Mouse (Mus musculus): ENCODE results near the gene Ccdc116. TPM values are rescaled to one million over a fixed set of nuclear protein-coding genes. Genes with fewer than 3 reads are reported as not detected.
A peak's percentile ranks its signal among the peaks of the same experiment; 100 is the strongest.

Gene Ccdc116
- total RNA-seq, 2 experiments from 2014 or later: 0.13 TPM; not detected in 1

GRCm38 (mm10) chr16:17132089-17132905 lies 14.7 kb downstream of the Ccdc116 start, which contains the start of gene Sdf2l1:
Gene Sdf2l1, minus strand, starts transcription at chr16:17132383.
- intact Hi-C loops (cut with DNase I; ENCODE audit: low total_unique reads): no loop called here
- peak; percentile 98 for DNase-seq

DNA sequence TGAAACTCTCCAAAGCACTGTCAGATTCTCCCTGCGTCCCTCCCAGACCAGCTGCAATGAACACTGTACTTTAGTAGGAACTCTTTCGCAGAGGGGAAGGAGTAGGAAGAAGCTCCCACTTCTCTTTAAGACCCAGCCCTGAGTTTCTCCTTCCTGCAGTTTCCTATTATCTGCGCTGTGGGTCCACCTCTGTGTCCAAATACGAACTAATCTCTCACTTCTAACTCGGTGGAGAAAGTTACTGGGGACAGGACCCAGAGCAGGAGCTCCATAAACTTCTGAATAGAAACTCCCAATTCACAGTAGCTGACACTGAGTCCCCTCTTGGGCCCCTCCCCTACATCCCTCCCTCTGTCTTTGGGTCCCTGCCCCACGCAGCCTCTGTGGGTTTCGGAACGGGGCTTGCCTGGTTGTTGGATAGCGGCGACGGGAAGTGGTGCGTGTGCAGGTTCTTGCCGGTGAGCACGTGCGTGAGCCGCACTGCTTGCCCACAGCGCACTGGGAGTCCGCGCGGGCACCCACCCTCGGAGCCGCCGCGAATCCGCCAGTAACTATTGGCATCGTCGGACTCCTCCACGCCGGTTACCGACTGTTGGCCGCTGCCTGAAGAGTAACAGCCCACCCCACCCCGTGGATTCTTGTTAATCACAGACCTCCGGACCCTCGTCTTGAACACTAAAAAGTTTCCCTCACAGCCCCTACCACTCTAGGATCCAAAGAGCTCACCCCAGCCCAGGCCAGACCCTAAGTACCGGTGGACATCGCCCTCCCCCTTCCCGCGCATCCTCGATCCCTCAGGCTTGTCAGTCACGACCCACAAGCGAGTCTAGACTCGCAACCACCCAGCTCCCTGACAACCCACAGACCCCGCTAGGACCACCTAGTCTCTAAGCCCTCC lies 15.6 kb downstream of the Ccdc116 start:
- intact Hi-C loops (cut with DNase I; ENCODE audit: low total_unique reads): no loop called here

GRCm38 (mm10) chr16:17127292-17127691 lies 19.7 kb downstream of the Ccdc116 start:
- peak; percentile 36 for DNase-seq
- intact Hi-C loops (cut with DNase I; ENCODE audit: low total_unique reads): no loop called here

More for the DNA sequence above, 15.6 kb downstream of the Ccdc116 start:
- no peak for DNase-seq

DNA sequence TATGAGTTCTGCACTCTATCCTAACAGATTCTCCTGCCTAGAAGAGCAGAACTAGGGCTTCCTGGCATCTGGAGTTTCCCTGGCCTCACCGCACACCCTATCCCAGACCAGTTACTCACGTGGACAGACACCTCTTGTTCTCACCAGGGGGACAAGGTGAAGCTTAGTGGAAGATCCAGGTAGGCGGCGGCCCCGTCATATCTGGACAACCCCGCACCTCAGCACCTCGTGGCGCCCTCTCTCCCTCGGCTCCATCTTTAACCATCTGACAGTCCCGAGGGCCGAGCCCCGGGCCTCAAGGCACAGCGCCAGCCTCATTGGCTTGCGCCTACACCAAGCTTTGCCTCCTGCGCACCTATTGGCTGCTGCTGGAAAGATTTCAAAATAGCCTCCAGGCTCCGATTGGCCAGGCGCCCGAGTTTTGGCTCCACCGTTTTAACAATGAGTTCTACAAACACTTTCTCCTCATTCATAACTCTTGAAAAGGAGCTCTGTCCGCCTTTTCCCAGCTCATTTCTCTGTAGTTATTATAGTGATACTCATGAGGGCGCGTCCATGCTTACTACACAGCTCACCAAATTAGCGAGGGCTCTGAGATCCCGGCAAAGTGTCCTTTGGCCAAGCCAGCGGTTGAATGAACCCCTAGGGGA lies 22.0 kb downstream of the Ccdc116 start, which contains the start of gene 2610318N02Rik:
Gene 2610318N02Rik (minus strand): TSS at position 297 of the 650 bp plus-strand sequence.
- intact Hi-C loops (cut with DNase I; ENCODE audit: low total_unique reads): no loop called here
- peak; percentile 30 for DNase-seq

DNA sequence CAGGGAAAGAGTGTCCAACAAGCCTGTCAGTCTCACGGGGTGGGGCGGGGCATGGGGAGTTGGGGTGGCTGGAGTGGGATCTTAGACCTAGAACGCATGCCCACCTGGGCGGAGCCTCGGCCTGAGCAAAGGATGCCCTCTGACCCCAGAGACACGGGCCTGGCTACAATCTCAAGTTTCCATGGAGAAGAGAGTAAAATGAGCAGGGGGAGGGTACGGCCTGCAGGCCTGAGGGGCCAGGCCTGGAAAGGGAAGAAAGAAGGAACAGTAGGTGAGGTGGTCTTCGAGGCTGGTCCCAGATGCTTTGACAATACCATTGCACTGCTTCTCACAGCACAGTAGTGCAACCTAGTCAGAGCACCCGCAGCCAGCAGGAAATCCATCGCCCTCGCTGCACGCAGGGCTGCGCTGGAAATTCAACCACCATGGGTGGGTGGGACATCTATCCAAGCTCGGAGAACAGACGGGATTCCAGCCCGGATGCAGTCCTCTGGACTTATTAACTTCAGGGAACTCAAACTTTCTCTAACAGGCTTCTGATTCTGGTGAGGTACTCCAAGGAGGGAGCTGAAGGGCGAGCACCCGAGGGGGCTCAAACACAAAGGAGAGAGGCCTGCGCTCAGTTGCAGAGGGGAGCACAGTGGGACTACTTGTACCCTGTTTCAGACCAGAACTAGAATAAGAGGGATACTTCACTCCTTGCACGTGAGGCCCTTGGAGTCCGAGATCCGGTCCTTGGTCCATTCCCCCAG lies 22.7 kb downstream of the Ccdc116 start:
- DNase-seq: no peak
- intact Hi-C loops (cut with DNase I; ENCODE audit: low total_unique reads): no loop called here

DNA sequence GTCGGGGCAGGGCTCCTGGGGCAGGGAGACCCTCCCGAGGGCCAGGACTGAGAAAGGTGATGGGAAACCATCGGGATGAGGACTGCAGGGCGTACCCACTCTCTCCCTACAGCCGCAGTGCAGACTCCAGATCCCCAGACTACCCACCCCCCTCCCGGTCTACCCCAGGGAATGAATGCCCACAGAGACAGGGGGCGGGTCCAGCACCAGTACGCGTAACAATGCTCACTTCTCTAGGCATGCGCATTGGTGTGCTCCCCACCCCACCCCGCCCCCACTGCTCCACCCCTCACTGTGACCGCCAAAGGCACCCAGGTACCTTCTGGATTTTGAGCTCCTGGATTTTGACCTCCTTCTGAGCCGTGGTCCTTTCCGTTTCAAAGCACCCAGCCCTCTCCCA lies 25.5 kb downstream of the Ccdc116 start:
- intact Hi-C loops (cut with DNase I; ENCODE audit: low total_unique reads): no loop called here
- no peak for DNase-seq

- intact Hi-C loops (cut with DNase I; ENCODE audit: low total_unique reads): no loop called here
- DNase-seq: no peak
Measured at GRCm38 (mm10) chr16:17117309-17117799, 29.7 kb downstream of the Ccdc116 start.

- DNase-seq: peak; percentile 51
Measured at GRCm38 (mm10) chr16:17110771-17111743, 36.0 kb downstream of the Ccdc116 start, which contains the start of gene Ppil2. Gene Ppil2, minus strand, starts transcription at chr16:17111257.

GRCm38 (mm10) chr16:17104600-17104999 lies 42.4 kb downstream of the Ccdc116 start:
- intact Hi-C loops (cut with DNase I; ENCODE audit: low total_unique reads): no loop called here
- DNase-seq: no peak

More at GRCm38 (mm10) chr16:17110771-17111743, 36.0 kb downstream of the Ccdc116 start, which contains the start of gene Ppil2:
- intact Hi-C loops (cut with DNase I; ENCODE audit: low total_unique reads): no loop called here

DNA sequence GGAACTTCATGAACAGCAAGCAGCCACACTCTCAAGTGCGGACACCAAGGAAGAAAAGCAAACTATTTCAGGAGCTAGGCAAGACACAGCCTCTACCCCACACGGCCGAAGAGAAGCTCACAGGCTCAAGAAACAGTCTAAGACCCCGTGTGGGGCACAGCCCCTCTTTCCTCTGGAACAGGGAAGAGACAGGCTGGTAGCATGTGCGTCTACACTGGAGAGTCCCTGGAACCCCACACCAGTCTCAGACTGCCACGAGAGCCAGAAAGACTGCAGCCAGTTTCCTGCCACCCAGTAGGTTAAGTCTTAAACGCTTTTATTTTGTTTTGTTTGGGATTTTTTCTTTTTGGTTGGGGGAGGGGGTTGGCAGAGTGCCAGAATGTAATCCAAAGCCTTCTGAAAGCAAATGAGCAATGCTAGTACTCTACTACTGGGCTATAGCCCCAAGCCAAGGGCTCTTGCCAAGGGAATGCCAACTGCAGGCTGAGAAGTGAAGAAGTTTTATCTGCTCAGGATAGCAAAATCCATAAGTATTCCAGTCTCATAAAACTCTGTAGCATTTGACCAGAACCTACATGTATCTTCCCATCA lies 44.3 kb downstream of the Ccdc116 start:
- DNase-seq: no peak
- intact Hi-C loops (cut with DNase I; ENCODE audit: low total_unique reads): no loop called here

DNA sequence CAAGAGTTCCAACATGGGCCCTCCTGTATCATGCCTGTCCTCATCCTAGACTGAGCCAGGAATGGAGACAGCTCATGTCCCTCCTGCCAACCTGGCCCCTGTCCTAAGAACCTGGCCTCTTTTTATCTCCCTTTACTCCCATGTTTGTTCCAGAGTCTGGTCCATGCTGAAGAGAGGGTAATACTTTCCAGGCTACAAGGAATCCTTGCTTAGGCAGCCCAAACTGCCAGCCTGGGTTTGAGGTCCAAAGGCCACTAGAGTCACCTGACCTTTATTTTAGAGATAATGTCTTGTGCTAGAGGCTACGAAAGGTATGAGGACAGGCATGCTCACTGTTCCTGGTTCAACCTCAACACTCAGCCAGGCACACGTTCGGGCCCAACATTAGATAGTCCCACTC lies 50.1 kb downstream of the Ccdc116 start:
- no peak for DNase-seq
- intact Hi-C loops (cut with DNase I; ENCODE audit: low total_unique reads): no loop called here

Small RNA genes within 50 kb of the gene (microRNA-seq; reads per million reads assigned to microRNA genes)
- gene Mir130b: 106 to 129 reads per million in 2 experiments
- 1.9 to 2.5 reads per million in 2 experiments for gene Mir301b

Other genes starting within 250 kb of the Ccdc116 start
- 10 to 100 TPM; 88.8 to 94.5 TPM for gene Mapk1, start 163.8 kb downstream of the Ccdc116 start, total RNA-seq (2021)
- under 1 TPM; 0.88 to 0.89 TPM for gene Ypel1, start 77.5 kb downstream of the Ccdc116 start, total RNA-seq (2021)
- gene Ppil2, start 36.0 kb downstream of the Ccdc116 start, total RNA-seq (2021): 10 to 100 TPM; 27.7 to 29.2 TPM
- gene 2610318N02Rik, start 22.1 kb downstream of the Ccdc116 start, total RNA-seq (2021): not detected
- gene Sdf2l1, start 14.8 kb downstream of the Ccdc116 start, total RNA-seq (2021): 1 to 10 TPM; 3.4 to 6.1 TPM
- under 1 TPM; 0.40 to 0.53 TPM for gene Ydjc, start 2.6 kb downstream of the Ccdc116 start, total RNA-seq (2021)
- gene Ube2l3, start 55.4 kb upstream of the Ccdc116 start, total RNA-seq (2021): 100 to 1,000 TPM; 144 TPM
- under 1 TPM in 1 of 2 experiments, not detected in 1; 0.10 TPM for gene Rimbp3, start 61.4 kb upstream of the Ccdc116 start, total RNA-seq (2021)
- 1 to 10 TPM; 1.1 to 1.2 TPM for gene Hic2, start 86.3 kb upstream of the Ccdc116 start, total RNA-seq (2021)
- 1 to 10 TPM in 1 of 2 experiments, under 1 TPM in 1; 0.96 to 1.2 TPM for gene Tmem191c, start 128.8 kb upstream of the Ccdc116 start, total RNA-seq (2021)
- under 1 TPM; 0.29 to 0.72 TPM for gene Serpind1, start 184.1 kb upstream of the Ccdc116 start, total RNA-seq (2021)